Mouse (Mus musculus): ENCODE measurements around the gene Dnajb12. TPM values are rescaled to one million over a fixed set of nuclear protein-coding genes. Genes with fewer than 3 reads are reported as not detected.

Gene Dnajb12
- total and polyA plus RNA-seq, 3 experiments = 13.3 to 217 (median 41.7) TPM

GRCm38 (mm10) chr10:59848953-59849352, 30.4 kb upstream of the Dnajb12 start:
- Histone ChIP-seq H3K27ac (ENCODE audit: control insufficient read depth, low read depth, low read length) (no peak overlapping the region), H3K27me3 (ENCODE audit: control insufficient read depth in 1 of 2, insufficient read depth in 2 of 2, low read length in 2 of 2) (no peaks in the 10 kb centered on the region), H3K36me3 (ENCODE audit: control insufficient read depth in 1 of 2, insufficient read depth in 2 of 2, low read length in 2 of 2) (no peaks in the 10 kb centered on the region), H3K9ac (ENCODE audit: control insufficient read depth, low read depth, low read length, poor library complexity, severe bottlenecking) (no peak overlapping the region), H3K79me2 (ENCODE audit: control insufficient read depth, insufficient read depth, low read length, poor library complexity) (no peaks in the 10 kb centered on the region), H3K4me1 (ENCODE audit: control insufficient read depth in 1 of 2, insufficient read depth in 2 of 2, low read length in 2 of 2) (no peaks in the 10 kb centered on the region), H3K4me3 (ENCODE audit: control insufficient read depth in 1 of 2, insufficient read depth in 1 of 2, low read depth in 2 of 2, low read length in 2 of 2) (no peak overlapping the region), H3K9me3 (replicated peaks; ENCODE audit: insufficient read depth, low read length) (no peaks in the 10 kb centered on the region)
- DNase-seq (ENCODE audit: low read depth, low spot score) = no peak
- no peak for TF ChIP-seq KAT2A (conservative IDR thresholded peaks at IDR 0.05; ENCODE audit: low read depth, low read length)
- no peak for TF ChIP-seq CHD2 (IDR thresholded peaks at IDR 0.05; ENCODE audit: low read length)
- no peak for TF ChIP-seq CTCF (IDR thresholded peaks at IDR 0.05 in 2 of 3, conservative IDR thresholded peaks at IDR 0.05 in 1 of 3; ENCODE audit: control insufficient read depth in 1 of 3, insufficient read depth in 1 of 3, low read depth in 2 of 3, low read length in 3 of 3, poor library complexity in 1 of 3, severe bottlenecking in 1 of 3)
- TF ChIP-seq ZNF384 (IDR thresholded peaks at IDR 0.05; ENCODE audit: low read depth, low read length) = no peak
- TF ChIP-seq MXI1 (IDR thresholded peaks at IDR 0.05; ENCODE audit: low read depth, low read length) = no peak
- TF ChIP-seq UBTF (IDR thresholded peaks at IDR 0.05; ENCODE audit: borderline replicate concordance, insufficient read depth, low read depth, low read length) = no peak
- no peak for TF ChIP-seq MYC (IDR thresholded peaks at IDR 0.05; ENCODE audit: low read depth, low read length)
- TF ChIP-seq E2F4 (IDR thresholded peaks at IDR 0.05; ENCODE audit: borderline replicate concordance, low read depth, low read length) = no peak
- no peak for TF ChIP-seq HCFC1 (IDR thresholded peaks at IDR 0.05; ENCODE audit: low read depth, low read length)
- no peak for TF ChIP-seq MAX (IDR thresholded peaks at IDR 0.05; ENCODE audit: low read length)
- no peak for TF ChIP-seq TAL1 (IDR thresholded peaks at IDR 0.05; ENCODE audit: low read length)
- no peak for TF ChIP-seq ZMIZ1 (IDR thresholded peaks at IDR 0.05; ENCODE audit: low read depth, low read length)
- no peak for TF ChIP-seq ZKSCAN1 (IDR thresholded peaks at IDR 0.05; ENCODE audit: low read depth, low read length)
- no peak for TF ChIP-seq USF1 (IDR thresholded peaks at IDR 0.05; ENCODE audit: low read depth, low read length)
- no peak for TF ChIP-seq RAD21 (IDR thresholded peaks at IDR 0.05; ENCODE audit: low read depth, low read length)
- no peak for TF ChIP-seq SMC3 (IDR thresholded peaks at IDR 0.05; ENCODE audit: low read depth, low read length)

GRCm38 (mm10) chr10:59849371-59849770, 30.0 kb upstream of the Dnajb12 start:
- no peaks in the 10 kb centered on the region for H3K79me2 ChIP-seq (ENCODE audit: control insufficient read depth, insufficient read depth, low read length, poor library complexity)
- H3K9me3 ChIP-seq (replicated peaks; ENCODE audit: insufficient read depth, low read length) = no peaks in the 10 kb centered on the region
- DNase-seq (ENCODE audit: low read depth, low spot score) = no peak
- H3K4me3 ChIP-seq (ENCODE audit: control insufficient read depth in 1 of 2, insufficient read depth in 1 of 2, low read depth in 2 of 2, low read length in 2 of 2) = no peak overlapping the region
- no peak overlapping the region for H3K9ac ChIP-seq (ENCODE audit: control insufficient read depth, low read depth, low read length, poor library complexity, severe bottlenecking)
- no peaks in the 10 kb centered on the region for H3K4me1 ChIP-seq (ENCODE audit: control insufficient read depth in 1 of 2, insufficient read depth in 2 of 2, low read length in 2 of 2)
- TF ChIP-seq UBTF (IDR thresholded peaks at IDR 0.05; ENCODE audit: borderline replicate concordance, insufficient read depth, low read depth, low read length) (no peak), ZMIZ1 (IDR thresholded peaks at IDR 0.05; ENCODE audit: low read depth, low read length) (no peak), MAX (IDR thresholded peaks at IDR 0.05; ENCODE audit: low read length) (no peak), EP300 (IDR thresholded peaks at IDR 0.05; ENCODE audit: low read depth in 1 of 2, low read length in 2 of 2) (no peak), POLR2AphosphoS5 (IDR thresholded peaks at IDR 0.05; ENCODE audit: borderline replicate concordance, low read depth, low read length) (no peak), MAFK (IDR thresholded peaks at IDR 0.05; ENCODE audit: borderline replicate concordance, low read depth, low read length) (no peak), SIN3A (IDR thresholded peaks at IDR 0.05; ENCODE audit: low read length) (no peak), GATA1 (IDR thresholded peaks at IDR 0.05; ENCODE audit: low read depth, low read length) (no peak), CTCF (IDR thresholded peaks at IDR 0.05 in 2 of 3, conservative IDR thresholded peaks at IDR 0.05 in 1 of 3; ENCODE audit: control insufficient read depth in 1 of 3, insufficient read depth in 1 of 3, low read depth in 2 of 3, low read length in 3 of 3, poor library complexity in 1 of 3, severe bottlenecking in 1 of 3) (no peak), HCFC1 (IDR thresholded peaks at IDR 0.05; ENCODE audit: low read depth, low read length) (no peak), CHD2 (IDR thresholded peaks at IDR 0.05; ENCODE audit: low read length) (no peak), POLR2AphosphoS2 (IDR thresholded peaks at IDR 0.05; ENCODE audit: low read length) (no peak), BHLHE40 (IDR thresholded peaks at IDR 0.05; ENCODE audit: borderline replicate concordance, low read depth, low read length) (no peak), MEF2A (IDR thresholded peaks at IDR 0.05; ENCODE audit: extremely low read depth, insufficient replicate concordance, low read depth, low read length, poor library complexity, severe bottlenecking) (no peak), MAZ (IDR thresholded peaks at IDR 0.05; ENCODE audit: low read depth, low read length) (no peak), NRF1 (IDR thresholded peaks at IDR 0.05; ENCODE audit: insufficient read depth, low read depth, low read length, poor library complexity, severe bottlenecking) (no peak), ZC3H11A (IDR thresholded peaks at IDR 0.05; ENCODE audit: low read depth, low read length) (no peak)
- H3K27me3 ChIP-seq (ENCODE audit: control insufficient read depth in 1 of 2, insufficient read depth in 2 of 2, low read length in 2 of 2) = no peaks in the 10 kb centered on the region
- H3K27ac ChIP-seq (ENCODE audit: control insufficient read depth, low read depth, low read length) = no peak overlapping the region
- H3K36me3 ChIP-seq (ENCODE audit: control insufficient read depth in 1 of 2, insufficient read depth in 2 of 2, low read length in 2 of 2) = no peaks in the 10 kb centered on the region

Data from MEL (cell line).